Mouse (Mus musculus): ENCODE results near the gene Dcp1a.
"Not testable (repeated sequence)": the region's sequence is repeated elsewhere in the genome, so short reads cannot be mapped to it uniquely, and the experiment has no call there.

The Dcp1a gene

DNA sequence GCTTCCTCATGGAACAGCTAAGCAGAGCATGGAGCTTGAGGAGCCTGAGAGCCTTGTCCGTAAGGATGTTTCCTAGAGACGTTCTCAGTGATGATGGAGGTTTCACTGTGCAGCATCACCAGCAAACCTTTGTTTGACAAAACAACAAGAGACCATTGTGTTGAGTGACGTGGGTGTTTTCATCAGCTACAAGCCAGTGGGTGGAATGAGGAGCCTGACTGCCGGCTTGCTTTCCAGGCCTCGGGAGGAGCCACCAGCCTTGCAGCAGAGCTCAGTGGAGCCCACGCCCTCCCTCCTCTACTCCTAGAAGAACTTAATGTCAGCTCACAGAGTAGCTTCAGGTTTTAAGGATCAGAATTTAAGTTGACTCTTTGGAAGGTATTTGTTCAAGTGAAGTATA, 44.0 kb downstream of the Dcp1a start:
- DNase-seq = no peak

- DNase-seq = no peak
Observed at GRCm38 (mm10) chr14:30528392-30528791, 49.1 kb downstream of the Dcp1a start.

GRCm38 (mm10) chr14:30528961-30529360, 49.6 kb downstream of the Dcp1a start:
- DNase-seq = no peak

DNA sequence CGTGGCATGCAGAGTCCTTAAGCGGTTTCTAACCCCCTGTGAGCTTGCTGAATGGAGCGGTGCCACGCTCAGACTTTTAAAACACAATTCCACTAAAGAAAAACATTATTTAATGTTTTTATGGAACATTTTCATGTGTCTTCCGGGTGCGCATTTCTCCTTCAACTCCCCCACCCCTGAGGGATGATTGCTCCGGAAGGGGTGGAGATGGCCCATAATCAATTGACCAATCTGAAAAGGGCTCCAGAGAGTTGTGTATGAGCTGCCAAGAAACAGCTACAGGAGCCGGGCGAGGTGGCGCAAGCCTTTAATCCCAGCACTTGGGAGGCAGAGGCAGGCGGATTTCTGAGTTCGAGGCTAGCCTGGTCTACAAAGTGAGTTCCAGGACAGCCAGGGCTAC, 50.1 kb downstream of the Dcp1a start:
- no peak for DNase-seq

- peak; percentile 91 to 92 for DNase-seq
Observed at GRCm38 (mm10) chr14:30530726-30531269, 51.5 kb downstream of the Dcp1a start.

GRCm38 (mm10) chr14:30531431-30531830, 52.1 kb downstream of the Dcp1a start:
- no peak for DNase-seq

DNA sequence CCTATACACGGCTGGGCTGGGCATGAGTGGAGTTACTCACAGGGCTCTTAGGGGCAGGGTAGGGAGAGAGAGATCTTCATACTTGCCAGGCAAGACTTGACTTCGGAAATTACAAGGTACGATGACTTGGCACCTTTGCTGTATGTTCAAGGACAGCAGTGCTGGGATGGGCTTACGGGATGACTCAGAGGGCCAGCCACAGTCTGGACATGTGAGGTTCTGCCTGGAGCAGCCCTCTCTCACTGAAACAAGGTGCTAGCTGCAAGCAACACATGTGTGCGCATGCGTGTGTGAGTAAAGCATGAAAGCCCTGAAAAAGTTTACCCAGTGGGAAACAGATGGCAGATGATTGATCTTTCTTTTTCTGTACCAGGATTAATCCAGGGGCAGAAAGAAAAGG, 52.6 kb downstream of the Dcp1a start:
- no peak for DNase-seq

GRCm38 (mm10) chr14:30533780-30534450, 54.6 kb downstream of the Dcp1a start:
- peak; percentile 66 to 78 for DNase-seq

- peak; percentile 91 to 95 for DNase-seq
Observed at GRCm38 (mm10) chr14:30541541-30541940, 62.2 kb downstream of the Dcp1a start.

DNA sequence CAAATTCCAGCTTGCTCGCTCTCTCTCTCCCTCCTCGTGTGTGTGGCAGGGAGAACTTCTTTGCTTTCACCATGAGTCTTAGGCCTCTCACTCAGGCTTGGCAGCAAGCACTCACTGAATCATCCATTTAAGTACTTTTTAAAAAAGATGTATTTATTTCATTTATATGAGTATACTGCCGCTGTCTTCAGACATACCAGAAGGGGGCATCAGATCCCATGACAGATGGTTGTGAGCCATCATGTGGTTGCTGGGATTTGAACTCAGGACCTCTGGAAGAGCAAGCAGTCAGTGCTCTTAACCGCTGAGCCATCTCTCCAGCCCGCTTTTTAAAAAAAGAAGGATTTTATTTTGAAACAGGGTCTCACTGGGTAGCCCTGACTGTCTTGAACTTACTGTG, 64.0 kb downstream of the Dcp1a start:
- not testable (repeated sequence) for DNase-seq

- peak; percentile 88 to 94 for DNase-seq
Observed at GRCm38 (mm10) chr14:30548131-30548720, 68.9 kb downstream of the Dcp1a start, which contains the start of gene Tkt. TSS of gene Tkt (plus strand) at chr14:30548359.

- peak; percentile 99 for DNase-seq
Observed at GRCm38 (mm10) chr14:30548965-30549776, 69.8 kb downstream of the Dcp1a start.

DNA sequence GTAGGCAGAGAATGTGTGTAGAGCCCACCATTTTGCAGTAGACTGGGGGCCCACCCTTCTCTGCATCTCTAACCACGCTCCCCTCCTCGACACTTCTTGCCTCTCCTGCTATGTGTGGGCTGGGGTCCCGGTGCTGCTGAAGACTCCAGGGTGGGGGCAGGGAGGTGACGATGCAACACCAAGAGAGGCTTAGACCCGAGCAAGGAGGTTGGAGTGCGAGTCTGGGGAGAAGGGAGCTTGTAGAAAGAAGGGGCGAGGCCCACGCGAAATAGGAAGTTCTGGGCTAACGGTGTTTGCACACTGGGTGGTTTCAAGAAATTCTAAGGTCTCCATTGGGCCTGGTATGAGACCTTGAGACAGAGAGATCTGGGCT, 70.4 kb downstream of the Dcp1a start:
- peak in 1 of 2 experiments; percentile 49 for DNase-seq

DNA sequence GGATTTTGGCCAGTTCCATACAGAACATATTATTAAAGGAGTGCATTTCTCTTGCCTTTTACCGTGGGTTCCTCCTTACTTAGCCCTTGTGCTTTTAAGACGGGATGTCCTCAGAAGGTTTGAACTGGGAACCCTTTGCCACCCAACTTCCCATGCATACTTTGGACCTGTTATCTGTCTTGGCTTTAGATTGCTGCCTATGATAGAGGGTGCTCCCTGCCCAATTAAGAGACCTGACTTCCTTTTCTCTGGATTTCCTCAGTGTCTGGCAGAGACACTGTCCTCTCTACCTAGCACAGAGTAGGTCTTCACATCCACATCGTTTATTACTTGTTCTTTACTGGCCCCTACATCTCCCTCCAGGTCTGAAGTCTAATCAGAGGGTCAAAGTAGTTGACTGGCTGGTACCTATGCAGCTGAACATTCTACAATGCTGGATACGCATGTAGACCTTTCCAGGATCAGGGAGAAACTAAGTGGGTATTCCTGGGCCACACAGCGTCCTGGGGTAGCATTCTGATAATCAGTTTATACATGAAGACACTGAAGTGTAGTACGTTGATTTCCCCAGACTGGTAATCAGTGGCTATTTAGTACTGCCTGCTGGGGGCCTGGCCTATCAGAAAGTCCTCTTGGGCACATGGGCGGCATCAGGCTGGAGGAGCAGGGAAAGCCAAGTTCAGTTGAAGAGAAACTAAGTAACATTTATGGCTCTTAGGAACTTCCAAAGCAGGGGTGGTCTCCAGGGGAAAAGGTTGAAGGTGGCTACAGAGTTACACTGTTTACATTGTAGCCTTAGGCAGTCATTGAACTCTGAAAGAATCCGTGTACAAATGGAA, 71.1 kb downstream of the Dcp1a start:
- peak in 1 of 2 experiments; percentile 51 for DNase-seq

- peak in 1 of 2 experiments; percentile 35 for DNase-seq
Observed at GRCm38 (mm10) chr14:30551509-30551908, 72.2 kb downstream of the Dcp1a start.

DNA sequence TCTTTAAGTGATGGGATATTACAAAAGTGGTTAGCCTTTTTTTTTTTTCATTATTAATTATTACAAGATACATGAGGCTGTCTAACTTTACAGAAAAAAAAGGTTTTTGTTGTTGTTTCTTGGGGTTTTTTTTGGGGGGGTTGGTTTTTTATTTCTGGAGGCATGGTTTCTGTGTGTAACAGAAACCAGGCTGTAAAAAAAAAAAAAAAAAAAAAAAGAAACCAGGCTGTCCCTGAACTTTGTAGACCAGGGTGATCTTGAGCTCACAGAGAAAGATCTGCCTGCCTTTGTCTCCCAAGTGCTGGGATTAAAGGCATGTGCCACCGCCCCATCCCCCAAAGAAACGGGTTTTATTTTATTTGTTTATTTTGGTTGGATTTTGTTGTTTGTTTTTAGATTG, 72.6 kb downstream of the Dcp1a start:
- DNase-seq = no peak

DNA sequence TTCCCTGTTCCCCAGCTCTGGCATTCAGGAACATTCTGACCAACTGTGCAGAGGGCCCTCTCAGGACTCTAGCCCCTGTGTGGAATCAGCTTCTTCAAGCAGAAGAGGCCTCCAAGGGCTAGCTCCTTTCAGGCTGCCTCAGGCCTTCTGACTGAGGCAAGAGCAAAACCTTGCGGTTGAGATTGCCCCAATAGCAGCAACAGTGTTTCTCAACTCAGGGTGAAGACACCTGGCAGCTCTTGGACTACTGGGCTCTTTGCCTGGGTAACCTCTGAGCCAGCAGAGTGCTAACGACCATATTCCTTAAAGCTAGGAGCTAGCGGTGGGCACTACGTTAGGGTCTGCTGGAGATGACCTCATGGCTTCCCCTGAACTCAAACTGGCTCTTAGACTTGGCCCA, 73.8 kb downstream of the Dcp1a start:
- peak in 1 of 2 experiments; percentile 49 for DNase-seq

DNA sequence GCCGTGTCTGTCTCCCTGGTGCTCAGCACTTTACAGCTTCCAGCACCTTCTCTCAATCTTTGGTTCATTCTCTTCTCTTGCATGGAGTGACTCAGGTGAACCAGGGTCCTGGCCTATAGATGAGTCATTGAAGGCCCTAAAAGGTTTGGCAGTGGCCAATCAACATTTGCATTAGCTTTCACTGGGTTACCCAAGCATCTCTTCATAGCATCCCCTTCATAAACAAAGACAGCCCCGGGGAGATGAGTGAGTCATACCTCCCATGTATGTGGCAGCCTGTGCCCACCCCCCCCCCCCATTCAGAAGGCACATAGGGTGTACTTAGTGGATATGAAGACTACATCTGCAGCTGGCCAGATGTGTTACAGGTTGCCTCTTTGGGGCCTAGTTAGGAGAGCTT, 77.3 kb downstream of the Dcp1a start:
- DNase-seq = peak in 1 of 2 experiments; percentile 3

DNA sequence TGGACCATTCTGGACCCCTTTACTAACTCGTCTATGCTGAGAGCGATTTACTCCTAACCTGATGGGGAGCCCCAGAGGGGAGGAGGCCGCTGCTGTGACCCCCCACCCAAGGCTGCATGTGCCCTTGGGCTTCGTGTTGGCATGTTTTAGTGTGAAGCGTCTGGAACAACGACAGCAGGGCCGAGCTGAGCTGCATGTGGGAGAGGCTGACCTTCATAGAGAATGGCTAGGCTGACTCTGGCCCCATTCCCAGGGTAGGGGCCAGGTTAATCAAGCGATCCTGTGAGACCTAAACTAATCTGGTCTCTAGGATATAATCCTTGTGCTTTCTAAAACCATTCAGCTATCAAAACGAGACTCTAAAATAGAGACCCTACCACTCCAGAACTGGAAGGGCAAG, 78.4 kb downstream of the Dcp1a start:
- DNase-seq = peak; percentile 47 to 52

- DNase-seq = peak; percentile 74 to 89
Observed at GRCm38 (mm10) chr14:30559321-30559850, 80.1 kb downstream of the Dcp1a start.

- DNase-seq = peak; percentile 49 to 84
Observed at GRCm38 (mm10) chr14:30560803-30561389, 81.6 kb downstream of the Dcp1a start.

Measured in kidney, postnatal 25 days (tissue).